Mouse (Mus musculus) CD4-positive, CD25-positive, alpha-beta regulatory T cell, adult 4 months (primary cell): Measurements from ENCODE around the gene Vav3. TPM values are rescaled to one million over a fixed set of nuclear protein-coding genes. Genes with fewer than 3 reads are reported as not detected.
"Not testable (repeated sequence)": the region's sequence is repeated elsewhere in the genome, so short reads cannot be mapped to it uniquely, and the experiment has no call there.

Source experiments
- ATAC-seq: one replicate; pipeline ENCODE4 v1.8.0; 2017
- polyA plus RNA-seq, 2 experiments: library from polyadenylated mRNA; unstranded; fragments of 100-300 nt; shearing (Covaris generic); gene quantifications; one replicate each; pipeline ENCODE4 v1.2.1; 2017

The Vav3 gene
- polyA plus RNA-seq, 2 experiments from 2014 or later = 10.1 to 13.1 TPM

DNA sequence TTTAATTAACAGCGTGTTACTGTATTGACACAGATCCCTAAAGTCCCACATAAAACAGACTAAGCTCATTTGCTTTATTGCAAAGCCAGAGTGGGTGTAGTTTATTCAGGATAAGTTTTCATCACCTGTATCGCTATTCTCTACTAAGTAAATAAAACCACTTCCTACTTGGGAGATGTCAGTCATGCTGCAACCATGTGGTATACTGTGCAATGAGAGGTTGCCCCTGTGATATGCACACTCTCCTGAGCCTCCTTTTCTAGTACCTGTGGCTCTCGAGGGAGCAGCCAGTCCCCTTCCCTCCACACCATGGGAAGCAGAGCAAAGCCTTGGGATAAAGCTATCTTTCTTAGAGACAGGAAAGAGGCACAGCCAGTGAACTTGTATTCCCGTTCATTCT lies 106.5 kb downstream of the Vav3 start:
- no peak for ATAC-seq

DNA sequence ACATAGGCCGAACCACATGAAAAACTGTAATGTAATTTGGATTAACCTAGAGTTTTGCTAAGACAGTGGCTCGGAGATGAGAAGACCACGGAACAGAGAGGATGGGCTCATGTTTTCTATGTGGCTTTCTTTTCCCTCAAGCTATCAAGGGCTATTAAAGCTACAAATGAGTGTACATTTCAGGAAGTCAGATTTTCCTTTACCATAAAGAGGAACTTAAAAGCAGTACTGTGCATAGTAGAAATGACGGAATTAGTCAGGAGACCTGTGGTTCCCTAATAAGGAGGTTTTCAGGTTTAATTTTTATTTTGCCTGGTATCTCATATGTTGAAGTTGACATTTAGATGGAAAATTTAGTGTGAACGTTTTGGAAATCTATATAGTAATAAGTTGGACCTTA lies 107.8 kb downstream of the Vav3 start:
- ATAC-seq = not testable (repeated sequence)

DNA sequence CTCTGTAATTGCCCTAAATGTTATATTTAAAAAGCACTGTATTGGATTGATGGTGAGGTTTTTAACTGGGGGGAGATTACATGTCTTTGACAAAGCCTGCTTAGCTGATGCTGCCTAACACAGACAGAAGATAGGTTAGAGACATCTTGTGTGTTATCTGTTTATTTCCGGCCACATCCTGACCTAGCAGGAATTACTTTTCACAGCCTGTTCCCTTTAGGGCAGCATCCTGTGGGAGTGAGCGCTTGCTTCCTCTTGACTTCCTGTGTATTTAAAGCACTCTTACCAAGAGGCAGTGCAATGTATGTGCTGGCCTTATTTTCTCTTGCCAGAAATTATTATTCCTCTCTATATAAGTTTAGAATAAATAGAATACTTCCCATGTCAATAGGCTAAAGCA lies 111.5 kb downstream of the Vav3 start:
- ATAC-seq = peak; percentile 61

DNA sequence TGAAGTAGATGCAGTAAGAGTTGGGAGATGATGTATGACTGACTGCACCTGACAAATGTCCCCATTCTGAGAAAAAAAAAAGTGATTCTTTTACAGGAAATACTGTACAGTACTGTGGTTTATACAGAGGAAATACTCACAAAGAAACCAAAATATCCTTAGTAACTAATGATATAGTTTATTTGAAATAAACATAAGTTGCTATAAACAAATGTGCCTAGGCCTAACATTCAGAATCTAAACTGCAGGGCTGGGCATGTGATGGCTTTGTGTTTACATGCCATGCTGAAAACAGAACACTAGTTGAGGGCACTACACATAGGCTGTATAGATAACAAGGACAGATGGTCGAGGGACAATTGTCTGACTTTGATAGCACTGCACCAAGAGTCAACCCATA lies 114.2 kb downstream of the Vav3 start:
- peak; percentile 80 for ATAC-seq

DNA sequence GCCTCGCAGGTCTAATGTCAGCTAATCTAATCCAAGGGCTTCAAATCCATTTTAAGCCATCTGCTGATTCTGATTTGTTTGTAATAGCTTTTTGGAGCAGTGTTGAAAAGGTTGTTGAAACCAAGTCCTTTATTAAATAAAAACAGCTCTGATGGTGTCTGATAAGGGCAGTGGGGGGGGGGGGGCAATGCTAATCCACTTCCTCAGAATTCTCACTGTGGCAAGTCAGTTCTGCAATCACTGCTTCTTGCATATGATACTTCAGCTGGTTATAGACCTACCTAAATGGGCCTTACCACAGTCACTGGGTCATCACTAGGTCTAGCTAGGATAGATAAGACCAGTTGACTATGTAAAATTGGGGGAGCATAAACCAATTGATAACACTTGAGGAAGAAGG lies 115.9 kb downstream of the Vav3 start:
- no peak for ATAC-seq

DNA sequence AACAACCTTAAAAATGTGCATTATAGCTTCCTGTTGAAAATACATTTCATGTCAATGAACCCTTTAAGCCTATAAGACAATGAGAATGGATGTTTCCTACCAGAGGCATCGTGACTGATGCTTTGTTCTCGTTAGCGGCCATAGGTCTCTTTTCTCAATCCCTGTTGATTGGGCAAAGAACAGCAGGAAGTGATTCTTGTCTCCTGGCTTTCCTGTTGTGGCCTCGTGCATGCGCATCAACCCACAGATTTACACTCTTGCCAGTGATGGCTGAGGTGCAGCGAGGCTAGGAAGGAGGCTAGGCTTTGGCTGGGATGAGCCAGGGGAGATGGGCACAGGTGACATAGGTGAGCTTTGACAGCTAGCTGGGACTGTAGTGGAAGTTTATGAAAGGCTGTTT lies 123.2 kb downstream of the Vav3 start:
- no peak for ATAC-seq

DNA sequence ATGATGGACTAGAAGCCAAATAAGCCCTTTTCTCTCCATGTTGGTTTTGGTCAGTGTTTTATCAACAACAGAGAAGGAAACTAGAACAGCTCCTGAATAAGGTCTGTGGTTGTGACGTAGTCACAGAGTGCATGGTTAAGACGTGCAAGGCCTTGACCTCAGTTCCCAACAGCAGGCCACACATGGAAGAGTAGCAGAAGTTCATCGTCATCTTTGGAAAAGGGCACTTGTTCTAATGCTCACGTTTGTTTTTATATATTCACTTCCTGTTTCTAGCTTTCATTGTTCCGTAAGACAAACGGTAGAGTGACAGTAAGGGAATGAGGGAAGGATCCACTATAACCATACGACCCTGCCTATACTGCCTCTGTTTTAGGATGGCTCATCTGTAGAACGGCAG lies 124.1 kb downstream of the Vav3 start:
- ATAC-seq = no peak

DNA sequence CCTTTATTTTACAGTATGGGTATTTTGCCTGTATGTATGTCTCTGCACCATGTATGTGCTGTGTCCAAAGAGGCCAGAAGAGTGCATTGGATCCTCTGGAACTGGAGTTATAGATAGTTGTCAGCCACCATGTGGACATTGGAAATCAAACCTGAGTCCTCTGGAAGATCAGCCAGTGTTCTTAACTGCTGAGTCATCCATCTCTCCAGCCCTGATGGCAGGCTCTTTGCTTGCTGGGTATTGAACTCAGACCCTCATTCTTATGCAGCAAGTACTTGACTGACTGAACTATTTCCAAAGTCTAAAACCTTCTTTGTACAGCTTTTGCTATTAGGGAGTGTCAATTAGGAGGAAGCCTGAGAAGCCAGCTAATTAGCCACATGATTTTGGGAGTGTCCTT lies 126.1 kb downstream of the Vav3 start:
- ATAC-seq = no peak

DNA sequence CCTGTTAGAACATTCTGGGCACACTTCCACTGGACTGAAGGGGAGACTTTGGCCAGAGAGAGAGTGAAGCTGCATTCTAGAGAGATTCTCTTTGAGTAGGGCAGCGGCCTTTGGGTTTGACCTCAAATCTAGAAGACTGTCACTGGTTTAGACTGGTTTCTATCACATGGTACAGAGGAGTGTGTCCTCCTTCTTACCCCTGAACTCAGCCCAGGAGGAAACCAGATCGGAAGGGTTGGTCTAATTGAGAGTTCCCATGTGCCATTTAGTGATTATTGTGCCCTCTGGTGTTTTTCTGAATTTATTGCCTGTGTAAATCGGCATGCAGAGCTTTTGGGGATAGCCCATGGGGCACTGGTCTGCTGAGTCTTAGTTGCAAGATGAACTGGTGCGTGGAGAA lies 126.8 kb downstream of the Vav3 start:
- ATAC-seq = peak; percentile 71

DNA sequence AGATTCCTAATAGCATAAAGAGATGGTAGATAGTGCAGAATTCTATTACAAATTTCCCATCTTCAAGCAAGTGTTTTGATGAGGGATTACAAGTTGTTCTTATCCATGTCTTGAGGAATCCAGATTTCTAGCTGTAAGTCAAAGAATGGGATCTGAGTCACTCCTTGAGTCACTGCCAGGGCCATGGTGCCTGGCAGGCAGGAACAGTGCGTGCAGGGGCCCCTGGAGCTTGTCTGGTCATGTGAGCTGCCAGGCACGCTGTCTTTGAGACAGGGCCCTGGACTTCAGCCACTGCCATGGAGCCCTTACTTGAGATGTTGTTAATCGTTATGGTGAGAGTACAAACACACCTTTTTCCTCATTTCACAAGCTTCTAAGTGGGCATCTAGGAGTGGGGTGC lies 129.0 kb downstream of the Vav3 start:
- ATAC-seq = no peak

DNA sequence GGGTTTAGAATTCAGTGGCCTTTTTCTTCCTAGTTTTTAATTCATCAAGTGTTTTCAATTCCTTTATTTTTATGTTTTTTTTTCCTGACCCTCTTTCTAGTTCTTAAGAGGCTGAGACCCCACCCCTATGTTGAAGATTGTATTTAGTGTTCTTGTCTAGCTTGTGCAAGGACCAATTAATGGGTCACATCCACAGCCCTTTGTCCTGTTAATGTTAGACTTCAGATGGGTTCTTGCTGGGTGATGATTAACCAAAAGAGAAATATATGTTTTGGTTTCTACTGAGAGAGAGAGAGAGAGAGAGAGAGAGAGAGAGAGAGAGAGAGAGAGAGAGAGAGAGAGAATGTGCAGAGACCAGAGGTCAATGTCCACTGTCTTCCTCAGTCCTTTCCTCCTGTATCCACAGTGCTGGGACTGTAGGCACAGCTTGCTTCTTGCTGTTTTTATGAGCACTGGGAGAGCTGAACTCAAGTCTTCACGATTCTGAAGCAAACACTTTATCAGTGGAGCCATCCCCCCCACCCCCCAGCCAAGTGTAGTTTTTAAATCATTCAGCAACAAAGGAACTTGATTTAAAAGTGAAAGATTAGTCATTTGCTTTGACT lies 130.3 kb downstream of the Vav3 start:
- ATAC-seq = no peak

DNA sequence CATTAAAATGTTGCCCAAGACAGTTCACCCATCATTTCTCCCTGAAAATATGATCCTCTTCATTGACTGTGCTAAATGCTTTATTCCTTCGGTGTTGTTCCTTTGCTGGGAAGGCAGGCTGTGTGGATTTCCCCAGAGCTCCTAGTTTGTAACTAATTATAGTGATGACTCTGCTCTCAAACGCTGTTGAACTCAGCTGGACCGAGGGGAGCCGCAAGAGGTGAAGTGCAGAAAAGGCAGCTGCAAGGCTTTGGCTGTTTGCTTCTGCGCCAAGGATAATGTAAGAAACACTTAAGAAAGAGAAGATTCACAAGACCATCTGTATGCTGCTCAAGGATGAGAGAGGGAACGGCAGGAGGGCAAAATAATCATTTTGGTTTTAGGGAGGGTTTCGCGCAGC lies 136.1 kb downstream of the Vav3 start:
- ATAC-seq = no peak

DNA sequence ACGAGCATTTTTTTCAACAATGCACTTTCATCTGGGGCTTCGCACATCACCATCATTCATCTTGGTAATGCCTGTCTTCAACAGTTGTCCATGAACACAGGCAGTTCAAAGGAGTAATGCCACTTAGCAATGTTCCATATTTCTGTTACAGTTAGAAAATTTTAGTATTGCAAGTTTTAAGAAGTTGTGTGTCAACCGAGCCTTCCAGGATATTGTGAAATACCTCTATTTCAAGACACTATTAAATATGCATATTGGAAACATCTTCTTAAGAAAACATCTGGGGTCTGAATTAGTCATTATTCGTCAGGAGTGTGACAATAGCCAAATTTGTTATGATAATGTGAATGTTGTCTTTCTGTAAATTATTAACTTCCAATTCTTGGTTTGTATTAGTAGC lies 137.8 kb downstream of the Vav3 start:
- no peak for ATAC-seq

DNA sequence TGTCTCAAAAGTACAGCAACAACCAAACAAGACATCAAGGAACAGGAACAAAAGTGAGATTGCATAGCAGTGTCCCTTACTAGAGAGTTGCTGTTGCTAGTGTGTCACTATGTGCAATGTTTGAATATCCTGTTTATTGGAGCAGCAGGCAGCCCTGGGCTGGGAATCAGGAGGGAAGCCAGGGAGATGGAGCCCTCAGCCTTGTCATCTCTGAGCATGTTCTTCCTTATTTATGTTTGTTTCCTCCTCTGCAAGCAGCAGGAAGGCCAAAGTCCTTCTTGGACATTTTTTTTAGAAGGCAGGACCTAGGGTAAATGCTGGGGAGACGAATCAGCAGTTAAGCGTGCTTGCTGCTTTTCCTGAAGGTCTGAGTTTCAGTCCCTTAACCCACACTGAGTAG lies 140.2 kb downstream of the Vav3 start:
- no peak for ATAC-seq

DNA sequence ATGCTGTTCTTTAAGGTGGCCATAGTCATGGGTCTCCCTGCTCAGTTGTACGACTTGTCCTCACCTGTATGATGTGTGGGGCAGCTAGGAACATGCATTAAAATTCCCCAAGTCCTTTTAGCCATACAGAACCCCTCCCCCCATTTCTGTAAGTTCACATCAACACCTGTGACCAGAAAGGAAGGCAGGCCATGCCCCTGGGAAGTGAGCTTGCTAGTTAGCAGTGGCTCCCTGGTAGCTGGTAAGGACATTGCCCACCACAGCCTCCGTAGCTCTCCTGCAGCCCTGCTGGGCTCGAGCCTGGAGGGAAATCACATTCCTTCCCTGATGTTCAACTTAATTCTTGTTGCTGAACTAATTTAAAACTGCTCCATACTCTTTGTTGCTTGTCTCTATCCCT lies 146.3 kb downstream of the Vav3 start:
- ATAC-seq = no peak

DNA sequence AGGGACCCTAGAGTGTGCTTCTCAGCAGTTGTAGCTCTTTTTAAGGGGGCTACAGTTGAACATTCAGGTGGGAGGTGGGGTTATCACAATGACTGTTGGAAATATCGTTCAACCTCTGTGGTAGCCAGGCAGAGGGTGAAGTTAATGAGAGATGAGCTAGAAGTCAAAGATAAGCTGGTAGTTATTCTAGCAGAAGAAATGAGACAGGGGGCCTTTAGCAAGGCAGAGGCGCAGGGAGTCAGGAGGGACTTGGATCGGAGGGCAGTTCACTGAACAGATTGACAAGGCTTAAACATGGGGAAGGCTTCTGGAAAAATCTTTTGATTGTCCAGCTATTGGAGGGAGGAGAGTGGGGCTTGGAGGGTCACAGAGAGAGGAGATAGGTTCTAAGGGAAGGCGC lies 147.4 kb downstream of the Vav3 start:
- no peak for ATAC-seq

DNA sequence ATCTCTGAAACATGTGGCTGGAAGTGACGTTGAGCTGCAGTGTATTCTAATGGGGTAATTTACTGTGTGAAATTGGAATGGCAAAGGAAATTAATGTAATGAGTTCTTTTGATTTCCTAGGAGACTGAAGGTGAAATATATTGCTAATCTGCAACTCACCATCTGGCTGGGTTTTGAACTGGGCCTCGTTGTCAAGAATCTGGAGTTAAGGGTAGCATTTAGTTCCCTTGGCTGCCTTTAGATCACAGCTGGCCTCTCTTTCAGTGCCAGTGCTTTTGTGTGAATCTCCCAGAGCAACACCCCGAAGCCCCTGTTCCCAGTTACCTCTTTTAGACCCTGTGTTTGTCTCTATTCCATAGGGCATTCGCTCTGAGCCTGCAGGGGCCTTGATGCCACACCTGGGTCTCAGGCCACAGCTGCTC lies 148.3 kb downstream of the Vav3 start:
- no peak for ATAC-seq

DNA sequence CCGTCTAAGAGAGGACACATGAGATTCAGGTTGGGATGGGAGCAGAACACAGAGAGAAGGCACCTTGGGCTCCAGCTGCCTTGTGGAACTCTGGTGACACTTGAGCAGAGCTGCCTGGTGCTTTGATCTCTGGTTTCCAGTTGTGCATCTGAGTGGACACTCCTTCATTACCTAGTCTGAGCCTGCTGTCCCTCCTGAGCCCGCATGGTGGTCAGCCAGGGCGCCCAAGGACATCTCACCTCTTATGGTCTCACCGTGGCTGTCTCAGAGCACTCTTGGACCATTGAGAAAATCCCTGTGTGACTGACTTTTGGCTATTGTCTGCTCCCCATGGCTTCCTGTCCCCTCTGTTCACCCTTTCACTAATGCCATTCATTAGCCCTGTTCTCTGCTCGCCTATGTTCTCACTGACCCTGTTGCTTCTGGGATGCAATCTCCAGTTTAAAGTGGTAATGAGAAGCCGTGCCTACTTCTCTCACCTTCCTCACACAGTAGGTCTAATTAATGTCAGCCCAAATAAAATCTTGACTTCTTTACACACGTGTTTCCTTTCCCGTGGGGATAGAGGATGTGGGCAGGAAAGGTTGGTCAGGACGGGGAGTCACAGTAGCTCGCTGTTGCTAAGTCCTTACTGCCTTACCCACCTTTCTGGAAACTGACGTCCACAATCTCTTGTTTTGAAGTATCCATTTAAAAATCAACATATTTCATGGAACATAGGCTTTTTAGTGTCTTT lies 150.3 kb downstream of the Vav3 start:
- no peak for ATAC-seq

DNA sequence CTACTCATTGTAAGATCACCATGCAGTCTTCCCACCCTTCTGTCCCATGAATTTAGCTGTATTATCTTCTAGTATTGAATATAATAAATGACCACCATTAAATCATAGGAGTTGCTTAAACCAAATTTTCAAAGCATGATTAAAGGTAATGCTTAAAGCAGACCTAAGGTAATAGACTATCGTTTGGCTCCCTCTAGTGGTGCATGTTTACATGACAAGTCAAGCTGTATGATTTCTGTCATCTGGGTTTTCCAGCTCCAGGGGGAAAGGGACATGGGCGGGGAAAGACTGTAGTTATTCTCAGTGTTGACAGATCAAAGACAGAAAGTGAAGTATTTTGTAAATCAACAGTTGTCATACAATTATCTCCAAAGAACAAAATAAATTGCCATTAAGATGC lies 151.1 kb downstream of the Vav3 start:
- ATAC-seq = peak; percentile 85

DNA sequence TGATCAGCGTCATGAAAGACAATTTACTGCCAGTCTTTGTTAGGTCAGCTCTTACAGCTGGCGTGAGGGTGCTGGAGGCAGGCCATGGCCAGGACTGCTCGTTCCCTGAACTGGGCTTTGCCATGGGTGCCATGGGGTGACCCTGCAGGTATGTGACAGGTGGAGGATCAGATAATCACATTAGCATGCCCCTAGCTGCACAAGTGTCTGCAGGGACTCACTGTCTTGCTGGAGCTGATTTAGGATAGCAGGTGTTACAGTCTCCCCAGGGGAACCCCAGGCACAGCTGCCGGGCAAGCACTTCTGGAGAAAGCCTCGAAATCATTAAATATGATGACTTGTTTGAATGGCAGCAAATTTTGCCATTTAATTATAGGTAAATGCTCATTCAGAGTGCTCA lies 156.0 kb downstream of the Vav3 start:
- no peak for ATAC-seq

DNA sequence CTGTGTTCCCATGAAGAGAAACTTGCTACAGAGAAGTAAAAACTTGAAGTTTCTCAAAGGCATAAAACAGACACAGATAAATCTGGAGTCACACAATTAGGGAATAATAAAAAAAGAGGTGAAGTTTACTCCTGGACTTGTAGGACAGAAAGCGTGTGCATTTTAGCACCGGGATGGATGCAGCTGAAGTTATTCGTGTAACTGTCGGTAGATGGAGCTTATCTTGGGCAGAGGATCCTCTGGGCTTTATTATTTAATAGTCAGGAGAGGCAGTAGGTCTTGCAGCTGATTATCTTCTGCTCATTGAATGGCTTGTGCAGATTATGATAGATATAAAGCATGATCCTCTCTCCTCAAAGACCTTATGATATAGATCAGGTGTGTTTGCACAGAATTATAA lies 156.6 kb downstream of the Vav3 start:
- no peak for ATAC-seq

DNA sequence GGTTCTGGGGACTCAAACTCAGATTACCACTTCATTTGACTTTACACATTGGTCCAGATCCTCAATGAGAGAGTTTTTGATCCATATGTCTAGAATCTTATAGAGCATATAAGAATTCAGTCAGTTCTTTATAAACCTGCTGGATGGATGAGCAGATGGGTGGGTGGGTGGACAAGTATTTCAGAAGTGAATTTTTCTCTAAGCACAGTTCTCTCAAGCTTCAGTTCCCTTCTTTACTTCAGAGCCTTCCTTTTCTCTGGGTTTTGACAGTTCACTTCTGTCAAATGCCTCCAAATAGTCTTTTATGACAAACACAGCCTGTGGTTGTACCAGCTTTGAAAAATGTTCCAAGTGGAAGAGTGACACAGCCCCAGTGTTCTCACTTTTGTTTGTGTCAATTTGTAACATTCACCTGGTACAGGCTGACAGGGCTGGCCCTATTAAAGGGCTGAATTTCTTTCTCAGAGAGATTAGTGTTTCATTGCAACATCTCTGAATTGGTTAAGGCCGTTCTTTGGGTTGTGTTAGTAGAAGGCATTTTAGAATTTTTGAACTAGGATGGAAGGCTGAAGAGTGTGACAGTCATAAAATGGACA lies 159.5 kb downstream of the Vav3 start:
- no peak for ATAC-seq

DNA sequence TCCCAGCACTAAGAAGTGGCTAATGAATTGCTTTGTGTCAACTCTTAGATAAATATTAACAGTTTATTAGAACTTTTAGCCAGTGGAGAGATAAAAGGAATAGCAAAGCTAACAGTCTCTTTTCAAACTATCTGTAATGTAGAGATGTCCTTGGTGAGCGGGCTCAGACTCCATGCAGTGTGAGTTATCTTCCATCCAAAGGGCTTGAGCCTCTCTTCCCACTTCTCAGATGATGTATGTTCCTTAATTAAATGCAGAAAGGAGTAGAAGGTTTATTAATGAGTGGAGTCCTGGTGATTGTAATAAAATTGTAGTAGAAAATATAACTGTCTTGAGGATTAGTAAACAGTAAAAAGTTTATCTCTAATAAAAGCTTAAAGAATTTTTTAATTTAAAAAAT lies 169.3 kb downstream of the Vav3 start:
- no peak for ATAC-seq

DNA sequence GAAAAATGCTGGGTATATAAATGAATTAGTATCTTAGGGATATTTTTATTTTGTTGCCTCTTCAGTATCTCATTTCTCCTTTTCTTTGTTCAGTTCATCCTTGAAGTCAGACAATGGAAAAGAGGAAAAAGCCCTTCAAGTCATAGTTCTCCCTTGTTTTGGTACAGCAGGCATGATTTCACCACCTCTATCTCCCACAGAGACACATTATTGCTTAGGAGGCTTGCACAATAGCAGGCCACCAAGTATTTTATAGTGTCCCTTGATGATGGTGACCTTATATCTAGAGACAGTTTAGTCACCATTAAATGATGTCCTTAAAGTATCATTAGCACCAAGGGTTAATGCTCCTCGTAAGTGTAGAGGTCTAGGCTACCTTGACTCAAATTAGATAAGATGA lies 171.4 kb downstream of the Vav3 start:
- ATAC-seq = no peak

DNA sequence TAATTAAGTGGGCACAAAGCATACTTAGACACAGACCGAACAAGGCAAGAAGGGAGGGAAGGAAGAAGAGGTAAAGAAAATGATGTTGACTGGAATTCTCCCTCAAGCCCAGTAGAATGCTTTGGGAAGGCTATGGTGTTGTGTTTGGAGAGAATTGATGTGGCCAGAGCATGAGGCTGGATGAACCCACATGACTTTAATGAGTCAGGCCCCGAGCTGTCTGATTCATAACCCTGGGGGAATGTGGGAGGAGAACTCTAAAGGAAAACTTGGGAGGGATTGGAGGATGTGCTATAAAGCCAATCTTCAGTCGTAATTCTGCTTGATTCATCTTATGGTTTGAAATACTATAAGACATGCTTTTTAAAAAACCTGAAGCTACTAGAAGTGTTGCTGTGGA lies 175.0 kb downstream of the Vav3 start:
- ATAC-seq = no peak
